Mouse (Mus musculus): ENCODE results near the gene Cdc42ep2. TPM values are rescaled to one million over a fixed set of nuclear protein-coding genes. Genes with fewer than 3 reads are reported as not detected.

Gene Cdc42ep2
- total and polyA plus RNA-seq, 3 experiments: 1.1 to 1.7 TPM; not detected in 1

DNA sequence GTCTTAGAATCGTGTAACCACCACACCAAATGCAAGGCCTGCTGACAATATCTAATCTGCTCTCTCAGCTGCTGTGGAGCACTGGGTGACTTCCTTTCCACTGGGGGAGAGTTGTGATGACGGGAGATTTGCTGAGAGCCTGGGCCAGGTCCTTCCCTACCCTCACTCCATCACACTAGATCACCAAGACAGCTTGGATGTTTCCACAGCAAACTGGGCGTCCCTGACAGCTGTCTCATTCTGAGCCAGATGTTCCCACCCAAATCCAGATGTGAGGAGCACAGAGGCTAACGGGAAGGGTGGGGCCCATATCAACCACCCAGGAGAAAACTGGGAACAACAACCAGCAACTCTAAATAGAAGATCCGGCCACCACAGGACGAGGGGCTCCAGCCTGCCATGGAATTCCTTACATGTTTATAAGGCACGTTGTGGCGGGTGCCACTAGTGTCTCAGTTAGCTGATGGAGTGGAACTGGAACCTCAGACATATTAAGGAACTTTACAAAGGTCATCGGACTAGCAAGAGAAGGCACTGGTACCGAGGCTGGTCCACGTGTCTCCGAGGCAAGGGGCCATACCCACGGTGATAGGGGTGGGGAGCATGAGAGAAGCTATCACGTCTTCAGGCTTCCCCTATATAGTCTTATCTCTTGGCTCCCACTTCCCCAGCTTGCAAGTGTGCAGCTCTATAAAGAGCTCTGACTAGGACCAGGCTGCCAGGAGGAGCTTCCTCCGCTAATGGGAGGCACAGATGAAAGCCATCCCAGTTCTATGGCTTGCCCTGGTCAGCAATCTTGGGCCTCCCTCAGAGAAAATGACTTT lies 2.3 kb downstream of the Cdc42ep2 start (continued):
- TF ChIP-seq ZMIZ1 (IDR thresholded peaks at IDR 0.05; ENCODE audit: low read depth, low read length) (no peak; the same call in 1 of the 2 replicates), ELF1 (IDR thresholded peaks at IDR 0.05; ENCODE audit: low read depth, low read length) (peak; percentile 45; the same call in 1 of the 2 replicates), SIN3A (IDR thresholded peaks at IDR 0.05; ENCODE audit: low read length) (peak; percentile 75), RAD21 (IDR thresholded peaks at IDR 0.05; ENCODE audit: low read depth, low read length) (no peak)

DNA sequence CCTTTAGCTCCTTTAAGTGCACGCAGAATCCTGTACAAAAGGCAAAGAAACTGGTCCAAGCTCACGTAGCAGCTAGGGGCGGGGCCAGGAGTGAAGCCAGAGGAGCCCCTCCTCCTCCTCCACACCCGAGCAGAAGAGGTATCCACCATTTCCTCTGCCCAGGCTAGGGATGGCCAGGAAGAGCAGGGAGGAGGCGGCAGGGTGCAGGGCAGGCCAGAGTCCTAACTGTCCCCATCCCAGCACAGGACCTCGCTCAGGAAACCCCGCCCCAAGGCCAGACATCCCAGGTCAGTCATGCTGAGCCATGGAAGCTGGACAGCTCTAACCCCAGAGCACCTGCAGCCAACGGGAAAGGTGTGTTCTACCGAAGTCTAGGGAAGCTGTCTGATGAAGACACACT lies 2.9 kb downstream of the Cdc42ep2 start:
- Histone ChIP-seq H3K9me3 (replicated peaks; ENCODE audit: insufficient read depth, low read length) (no peaks in the 10 kb centered on the region), H3K27me3 (ENCODE audit: control insufficient read depth in 1 of 2, insufficient read depth in 2 of 2, low read length in 2 of 2) (no peaks in the 10 kb centered on the region), H3K4me3 (ENCODE audit: control insufficient read depth in 1 of 2, insufficient read depth in 1 of 2, low read depth in 2 of 2, low read length in 2 of 2) (peak overlapping the region; percentile 28 to 38), H3K9ac (ENCODE audit: control insufficient read depth, low read depth, low read length, poor library complexity, severe bottlenecking) (peak overlapping the region; percentile 54), H3K36me3 (ENCODE audit: control insufficient read depth in 1 of 2, insufficient read depth in 2 of 2, low read length in 2 of 2) (peaks cover 0 to 12% of the 10 kb centered on the region in 2 experiments; a peak in 2 of 4 replicates), H3K27ac (ENCODE audit: control insufficient read depth, low read depth, low read length) (peak overlapping the region; percentile 90), H3K4me1 (ENCODE audit: control insufficient read depth in 1 of 2, insufficient read depth in 2 of 2, low read length in 2 of 2) (peaks cover 12 to 16% of the 10 kb centered on the region in 2 experiments), H3K79me2 (ENCODE audit: control insufficient read depth, insufficient read depth, low read length, poor library complexity) (no peaks in the 10 kb centered on the region)
- DNase-seq (ENCODE audit: low read depth, low spot score): peak; percentile 68
- no peak for TF ChIP-seq MAX (IDR thresholded peaks at IDR 0.05; ENCODE audit: low read length)
- no peak for TF ChIP-seq MAFK (IDR thresholded peaks at IDR 0.05; ENCODE audit: borderline replicate concordance, low read depth, low read length)
- TF ChIP-seq POLR2A (IDR thresholded peaks at IDR 0.05; ENCODE audit: control insufficient read depth in 1 of 2, insufficient read depth in 1 of 2, low read depth in 1 of 2, low read length in 2 of 2, poor library complexity in 1 of 2): 0 out of 4 replicates have a peak, but pooled peaks of 1 of the 2 experiments have one; percentile 9
- no peak for TF ChIP-seq RAD21 (IDR thresholded peaks at IDR 0.05; ENCODE audit: low read depth, low read length)
- no peak for TF ChIP-seq ZC3H11A (IDR thresholded peaks at IDR 0.05; ENCODE audit: low read depth, low read length)
- TF ChIP-seq MAZ (IDR thresholded peaks at IDR 0.05; ENCODE audit: low read depth, low read length): peak; percentile 66; the same call in 1 of the 2 replicates
- no peak for TF ChIP-seq HCFC1 (IDR thresholded peaks at IDR 0.05; ENCODE audit: low read depth, low read length)

DNA sequence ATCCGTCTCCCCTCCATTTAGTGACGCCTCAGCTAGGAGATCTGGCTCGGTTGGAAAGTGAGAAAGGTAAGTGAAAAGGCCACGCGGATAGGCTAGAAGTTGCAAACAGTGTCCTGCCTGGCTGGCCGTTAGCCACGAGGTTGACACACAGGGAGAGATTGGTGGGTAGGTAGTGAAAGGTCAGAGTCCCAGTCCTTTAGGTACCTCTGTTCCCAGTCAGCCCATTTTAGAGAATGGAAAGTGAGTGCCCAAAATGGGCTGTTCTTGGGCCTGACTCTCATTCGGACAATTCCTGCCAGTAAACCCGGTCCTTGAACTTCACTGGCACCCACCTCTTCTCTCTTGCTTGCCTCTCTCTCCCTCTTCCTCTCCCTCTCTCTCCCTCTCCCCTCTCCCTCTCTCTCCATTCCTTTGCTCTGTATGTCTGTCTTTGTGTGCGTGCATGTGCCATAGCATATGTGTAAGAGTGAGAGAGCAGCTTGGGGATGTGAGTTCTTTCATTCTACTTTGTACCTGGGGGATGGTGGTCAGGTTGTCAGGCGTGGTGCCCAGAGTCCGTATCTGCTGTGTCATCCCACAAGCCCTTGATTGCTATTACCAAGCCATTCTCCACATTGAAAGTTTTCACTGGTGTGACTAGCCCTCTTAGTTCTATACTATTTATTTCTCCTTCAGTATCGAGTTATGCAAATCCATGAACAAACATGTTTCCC lies 11.5 kb downstream of the Cdc42ep2 start, which contains the start of gene Dpf2:
Gene Dpf2, minus strand, starts transcription at position 4 of the 713 bp plus-strand sequence.
- peak within 1 kb of the TSS; percentile 89 for H3K27ac ChIP-seq (ENCODE audit: control insufficient read depth, low read depth, low read length)
- TF ChIP-seq SIN3A (IDR thresholded peaks at IDR 0.05; ENCODE audit: low read length) (peak; percentile 20; the same call in 1 of the 2 replicates), ZMIZ1 (IDR thresholded peaks at IDR 0.05; ENCODE audit: low read depth, low read length) (0 out of 2 replicates have a peak, but pooled peaks have one; percentile 34), JUND (IDR thresholded peaks at IDR 0.05; ENCODE audit: low read depth, low read length) (peak; percentile 20; the same call in 1 of the 2 replicates), NELFE (IDR thresholded peaks at IDR 0.05; ENCODE audit: low read depth, low read length) (peak; percentile 74; the same call in 1 of the 2 replicates), MAX (IDR thresholded peaks at IDR 0.05; ENCODE audit: low read length) (no peak), MAZ (IDR thresholded peaks at IDR 0.05; ENCODE audit: low read depth, low read length) (0 out of 2 replicates have a peak, but pooled peaks have one; percentile 27), MXI1 (IDR thresholded peaks at IDR 0.05; ENCODE audit: low read depth, low read length) (peak; percentile 41; the same call in 1 of the 2 replicates), BHLHE40 (IDR thresholded peaks at IDR 0.05; ENCODE audit: borderline replicate concordance, low read depth, low read length) (no peak), GABPA (IDR thresholded peaks at IDR 0.05; ENCODE audit: low read depth, low read length) (peak; percentile 49; the same call in 1 of the 2 replicates), SMC3 (IDR thresholded peaks at IDR 0.05; ENCODE audit: low read depth, low read length) (no peak), MYC (IDR thresholded peaks at IDR 0.05; ENCODE audit: low read depth, low read length) (0 out of 2 replicates have a peak, but pooled peaks have one; percentile 20)
- peak within 1 kb of the TSS; percentile 97 for H3K9ac ChIP-seq (ENCODE audit: control insufficient read depth, low read depth, low read length, poor library complexity, severe bottlenecking)
- H3K4me1 ChIP-seq (ENCODE audit: control insufficient read depth in 1 of 2, insufficient read depth in 2 of 2, low read length in 2 of 2): peaks cover 8 to 27% of the 10 kb centered on the region in 2 experiments
- peaks cover 40% of the 10 kb centered on the region for H3K79me2 ChIP-seq (ENCODE audit: control insufficient read depth, insufficient read depth, low read length, poor library complexity)
- H3K4me3 ChIP-seq (ENCODE audit: control insufficient read depth in 1 of 2, insufficient read depth in 1 of 2, low read depth in 2 of 2, low read length in 2 of 2): peak within 1 kb of the TSS; percentile 87 to 99
- H3K36me3 ChIP-seq (ENCODE audit: control insufficient read depth in 1 of 2, insufficient read depth in 2 of 2, low read length in 2 of 2): peaks cover 2 to 29% of the 10 kb centered on the region in 2 experiments; a peak in 3 of 4 replicates
- H3K27me3 ChIP-seq (ENCODE audit: control insufficient read depth in 1 of 2, insufficient read depth in 2 of 2, low read length in 2 of 2): no peaks in the 10 kb centered on the region
- H3K9me3 ChIP-seq (replicated peaks; ENCODE audit: insufficient read depth, low read length): no peaks in the 10 kb centered on the region
- peak; percentile 64 for DNase-seq (ENCODE audit: low read depth, low spot score)
